Mouse (Mus musculus): Measurements from ENCODE around the gene Ildr2. TPM values are rescaled to one million over a fixed set of nuclear protein-coding genes. Genes with fewer than 3 reads are reported as not detected.

Ildr2 gene
- polyA plus RNA-seq, 1 experiment = not detected

GRCm38 (mm10) chr1:166256898-166257297, 3.0 kb downstream of the Ildr2 start:
- peaks cover 10% of the 10 kb centered on the region for H3K4me1 ChIP-seq
- no peak for TF ChIP-seq GATA1 (IDR thresholded peaks at IDR 0.05; ENCODE audit: borderline replicate concordance, low read length)
- TF ChIP-seq FLI1 (IDR thresholded peaks at IDR 0.05; ENCODE audit: low read length) = no peak
- no peaks in the 10 kb centered on the region for H3K36me3 ChIP-seq (replicated peaks; ENCODE audit: low read length)
- H3K4me3 ChIP-seq (replicated peaks) = no peak overlapping the region
- H3K27me3 ChIP-seq (replicated peaks) = peaks cover 64% of the 10 kb centered on the region
- H3K9me3 ChIP-seq = no peaks in the 10 kb centered on the region

GRCm38 (mm10) chr1:166259526-166259925, 5.6 kb downstream of the Ildr2 start:
- no peak overlapping the region for H3K4me3 ChIP-seq (replicated peaks)
- H3K4me1 ChIP-seq = peaks cover under 1% of the 10 kb centered on the region; the same call in 1 of the 2 replicates
- no peaks in the 10 kb centered on the region for H3K36me3 ChIP-seq (replicated peaks; ENCODE audit: low read length)
- peaks cover 46% of the 10 kb centered on the region for H3K27me3 ChIP-seq (replicated peaks)
- TF ChIP-seq GATA1 (IDR thresholded peaks at IDR 0.05; ENCODE audit: borderline replicate concordance, low read length) (no peak), FLI1 (IDR thresholded peaks at IDR 0.05; ENCODE audit: low read length) (no peak)
- no peaks in the 10 kb centered on the region for H3K9me3 ChIP-seq

- no peaks in the 10 kb centered on the region for H3K4me1 ChIP-seq
- TF ChIP-seq GATA1 (IDR thresholded peaks at IDR 0.05; ENCODE audit: borderline replicate concordance, low read length) (no peak), FLI1 (IDR thresholded peaks at IDR 0.05; ENCODE audit: low read length) (no peak)
- no peak overlapping the region for H3K4me3 ChIP-seq (replicated peaks)
- H3K27me3 ChIP-seq (replicated peaks) = peaks cover 7% of the 10 kb centered on the region
- H3K36me3 ChIP-seq (replicated peaks; ENCODE audit: low read length) = no peaks in the 10 kb centered on the region
- peaks cover 6% of the 10 kb centered on the region; the same call in 1 of the 2 replicates for H3K9me3 ChIP-seq
Measured at GRCm38 (mm10) chr1:166266001-166266705, 12.2 kb downstream of the Ildr2 start.

- peaks cover 5% of the 10 kb centered on the region for H3K27me3 ChIP-seq (replicated peaks)
- TF ChIP-seq GATA1 (IDR thresholded peaks at IDR 0.05; ENCODE audit: borderline replicate concordance, low read length) (no peak), FLI1 (IDR thresholded peaks at IDR 0.05; ENCODE audit: low read length) (no peak)
- H3K9me3 ChIP-seq = peaks cover 6% of the 10 kb centered on the region; the same call in 1 of the 2 replicates
- H3K4me1 ChIP-seq = no peaks in the 10 kb centered on the region
- no peak overlapping the region for H3K4me3 ChIP-seq (replicated peaks)
- no peaks in the 10 kb centered on the region for H3K36me3 ChIP-seq (replicated peaks; ENCODE audit: low read length)
Measured at GRCm38 (mm10) chr1:166266918-166267317, 13.0 kb downstream of the Ildr2 start.

- H3K4me3 ChIP-seq (replicated peaks) = no peak overlapping the region
- peaks cover 6% of the 10 kb centered on the region; the same call in 1 of the 2 replicates for H3K9me3 ChIP-seq
- TF ChIP-seq FLI1 (IDR thresholded peaks at IDR 0.05; ENCODE audit: low read length) = no peak
- no peak for TF ChIP-seq GATA1 (IDR thresholded peaks at IDR 0.05; ENCODE audit: borderline replicate concordance, low read length)
- no peaks in the 10 kb centered on the region for H3K36me3 ChIP-seq (replicated peaks; ENCODE audit: low read length)
- H3K4me1 ChIP-seq = no peaks in the 10 kb centered on the region
- H3K27me3 ChIP-seq (replicated peaks) = peaks cover 5% of the 10 kb centered on the region
Measured at GRCm38 (mm10) chr1:166268218-166268617, 14.3 kb downstream of the Ildr2 start.

- no peak overlapping the region for H3K4me3 ChIP-seq (replicated peaks)
- peaks cover 6% of the 10 kb centered on the region; the same call in 1 of the 2 replicates for H3K9me3 ChIP-seq
- no peak for TF ChIP-seq FLI1 (IDR thresholded peaks at IDR 0.05; ENCODE audit: low read length)
- TF ChIP-seq GATA1 (IDR thresholded peaks at IDR 0.05; ENCODE audit: borderline replicate concordance, low read length) = no peak
- H3K4me1 ChIP-seq = peaks cover 5% of the 10 kb centered on the region; the same call in 1 of the 2 replicates
- H3K36me3 ChIP-seq (replicated peaks; ENCODE audit: low read length) = no peaks in the 10 kb centered on the region
- peaks cover 23% of the 10 kb centered on the region for H3K27me3 ChIP-seq (replicated peaks)
Measured at GRCm38 (mm10) chr1:166278786-166279185, 24.8 kb downstream of the Ildr2 start.

- Histone ChIP-seq H3K9me3 (peaks cover 6% of the 10 kb centered on the region; the same call in 1 of the 2 replicates), H3K27me3 (replicated peaks) (peaks cover 26% of the 10 kb centered on the region), H3K4me1 (peaks cover 5% of the 10 kb centered on the region; the same call in 1 of the 2 replicates), H3K4me3 (replicated peaks) (no peak overlapping the region), H3K36me3 (replicated peaks; ENCODE audit: low read length) (no peaks in the 10 kb centered on the region)
- TF ChIP-seq GATA1 (IDR thresholded peaks at IDR 0.05; ENCODE audit: borderline replicate concordance, low read length) (no peak), FLI1 (IDR thresholded peaks at IDR 0.05; ENCODE audit: low read length) (no peak)
Measured at GRCm38 (mm10) chr1:166279580-166280206, 25.8 kb downstream of the Ildr2 start.

GRCm38 (mm10) chr1:166280566-166280965, 26.6 kb downstream of the Ildr2 start:
- TF ChIP-seq GATA1 (IDR thresholded peaks at IDR 0.05; ENCODE audit: borderline replicate concordance, low read length) (no peak), FLI1 (IDR thresholded peaks at IDR 0.05; ENCODE audit: low read length) (no peak)
- Histone ChIP-seq H3K36me3 (replicated peaks; ENCODE audit: low read length) (no peaks in the 10 kb centered on the region), H3K4me3 (replicated peaks) (no peak overlapping the region), H3K4me1 (peaks cover 5% of the 10 kb centered on the region; the same call in 1 of the 2 replicates), H3K27me3 (replicated peaks) (peaks cover 26% of the 10 kb centered on the region), H3K9me3 (peaks cover 6% of the 10 kb centered on the region; the same call in 1 of the 2 replicates)

GRCm38 (mm10) chr1:166281287-166281686, 27.3 kb downstream of the Ildr2 start:
- H3K4me1 ChIP-seq = peaks cover 5% of the 10 kb centered on the region; the same call in 1 of the 2 replicates
- H3K9me3 ChIP-seq = peaks cover 6% of the 10 kb centered on the region; the same call in 1 of the 2 replicates
- TF ChIP-seq GATA1 (IDR thresholded peaks at IDR 0.05; ENCODE audit: borderline replicate concordance, low read length) (no peak), FLI1 (IDR thresholded peaks at IDR 0.05; ENCODE audit: low read length) (no peak)
- H3K4me3 ChIP-seq (replicated peaks) = no peak overlapping the region
- peaks cover 27% of the 10 kb centered on the region for H3K27me3 ChIP-seq (replicated peaks)
- H3K36me3 ChIP-seq (replicated peaks; ENCODE audit: low read length) = no peaks in the 10 kb centered on the region

GRCm38 (mm10) chr1:166281836-166282235, 27.9 kb downstream of the Ildr2 start:
- Histone ChIP-seq H3K9me3 (peaks cover 6% of the 10 kb centered on the region; the same call in 1 of the 2 replicates), H3K4me1 (peaks cover 5% of the 10 kb centered on the region; the same call in 1 of the 2 replicates), H3K27me3 (replicated peaks) (peaks cover 27% of the 10 kb centered on the region), H3K36me3 (replicated peaks; ENCODE audit: low read length) (no peaks in the 10 kb centered on the region), H3K4me3 (replicated peaks) (no peak overlapping the region)
- TF ChIP-seq FLI1 (IDR thresholded peaks at IDR 0.05; ENCODE audit: low read length) = no peak
- no peak for TF ChIP-seq GATA1 (IDR thresholded peaks at IDR 0.05; ENCODE audit: borderline replicate concordance, low read length)

All from megakaryocyte, embryonic 14.5 days (primary cell).